Mouse (Mus musculus) heart, embryonic 14.5 days (tissue): ENCODE data around the gene Olfr1459. TPM values are rescaled to one million over a fixed set of nuclear protein-coding genes. Genes with fewer than 3 reads are reported as not detected.

ENCODE experiments used
- ATAC-seq: fragments of 200-750 bp; cut with Nextera tagmentation; 2 replicates; pipeline ENCODE4 v1.8.0; 2017; ENCODE audit warnings: low read depth, moderate TSS enrichment; ENCODE audit not compliant: insufficient number of reproducible peaks, insufficient read depth, low FRiP score
- H3K27ac ChIP-seq, 2 experiments: fragments of 200-500 bp in 1 of 2; fragments of 300-500 bp in 1 of 2; sonication (generic) in 1 of 2; replicated peaks in 1 of 2; 2 replicates each; pipeline ENCODE4 v1.5.1; 2012 to 2014; ENCODE audit warnings: low read depth in 2 of 2, low read length in 2 of 2, control low read depth in 1 of 2, mild to moderate bottlenecking in 1 of 2, mixed read lengths in 1 of 2; ENCODE audit not compliant: control insufficient read depth in 1 of 2, insufficient read depth in 1 of 2
- H3K27me3 ChIP-seq: fragments of 300-500 bp; sonication (generic); 2 replicates; pipeline ENCODE4 v1.6.1; 2014; ENCODE audit warnings: mild to moderate bottlenecking, low read length, control low read depth; ENCODE audit not compliant: control insufficient read depth, insufficient read depth
- H3K36me3 ChIP-seq: fragments of 300-500 bp; sonication (generic); 2 replicates; pipeline ENCODE4 v1.6.1; 2014; ENCODE audit warnings: mild to moderate bottlenecking, control low read depth, low read length, mixed read lengths; ENCODE audit not compliant: control insufficient read depth, insufficient read depth
- H3K4me1 ChIP-seq, 2 experiments: fragments of 200-500 bp in 1 of 2; fragments of 300-500 bp in 1 of 2; sonication (generic) in 1 of 2; 2 replicates each; pipeline ENCODE4 v1.6.1; 2012 to 2014; ENCODE audit warnings: low read length in 2 of 2, control low read depth in 1 of 2, mixed read lengths in 1 of 2; ENCODE audit not compliant: control insufficient read depth in 2 of 2, insufficient read depth in 2 of 2
- H3K4me2 ChIP-seq: fragments of 300-500 bp; sonication (generic); 2 replicates; pipeline ENCODE4 v1.6.1; 2014; ENCODE audit warnings: mild to moderate bottlenecking, low read length
- H3K4me3 ChIP-seq, 2 experiments: fragments of 200-500 bp in 1 of 2; fragments of 300-500 bp in 1 of 2; sonication (generic) in 1 of 2; 2 replicates each; pipeline ENCODE4 v1.5.1; 2012 to 2014; ENCODE audit warnings: low read length in 2 of 2, mild to moderate bottlenecking in 2 of 2, control low read depth in 1 of 2, low read depth in 1 of 2, moderate library complexity in 1 of 2; ENCODE audit not compliant: control insufficient read depth in 1 of 2, insufficient read depth in 1 of 2
- H3K9ac ChIP-seq: fragments of 300-500 bp; sonication (generic); 2 replicates; pipeline ENCODE4 v1.6.1; 2014; ENCODE audit warnings: mild to moderate bottlenecking, low read length
- H3K9me3 ChIP-seq: fragments of 300-500 bp; sonication (generic); 2 replicates; pipeline ENCODE4 v1.6.1; 2016; ENCODE audit warnings: low read length, control low read depth; ENCODE audit not compliant: control insufficient read depth
- WGBS: fragments of 180-500 bp; shearing (Covaris S2); extraction: QIAGEN DNeasy Blood & Tissue Kit; methylation state at CpG from one replicate; pipeline ENCODE4 v1.1.7; 2014; 5-methylcytosine and 5-hydroxymethylcytosine counted together
- polyA plus RNA-seq: library from polyadenylated mRNA; unstranded; fragments of >200 nt; fragmentation: Nextera tagmentation; extraction: Ambion mirVana; gene quantifications from 2 replicates; pipeline ENCODE4 v1.2.1, GENCODE M21; 2014

Gene Olfr1459
- not detected in 2 replicates for polyA plus RNA-seq

GRCm38 (mm10) chr19:13149449-13149848 lies at the start of gene Olfr1459:
Olfr1459 (minus strand) TSS chr19:13149549.
- Histone ChIP-seq H3K4me1 (no peaks in the 10 kb centered on the region), H3K9me3 (peaks cover 15% of the 10 kb centered on the region; the same call in 1 of the 2 replicates), H3K4me2 (no peak within 1 kb of the TSS), H3K36me3 (no peaks in the 10 kb centered on the region), H3K27me3 (no peaks in the 10 kb centered on the region), H3K4me3 (no peak within 1 kb of the TSS), H3K9ac (no peak within 1 kb of the TSS), H3K27ac (no peak within 1 kb of the TSS)
- 61% methylated on average over 1 of the region's 1 CpGs for WGBS
- ATAC-seq: no peak

GRCm38 (mm10) chr19:13185434-13185833 lies 36.1 kb upstream of the Olfr1459 start, which contains the start of gene Olfr1462:
Olfr1462 (plus strand) TSS chr19:13185734.
- H3K27me3 ChIP-seq: no peaks in the 10 kb centered on the region
- H3K9me3 ChIP-seq: 0 out of 2 replicates have a peak, but pooled peaks cover 7% of the 10 kb centered on the region
- H3K9ac ChIP-seq: no peak within 1 kb of the TSS
- ATAC-seq: no peak
- no peak within 1 kb of the TSS for H3K4me2 ChIP-seq
- WGBS: 62% methylated on average over 1 of the region's 1 CpGs
- H3K4me3 ChIP-seq: no peak within 1 kb of the TSS
- no peaks in the 10 kb centered on the region for H3K36me3 ChIP-seq
- no peak within 1 kb of the TSS for H3K27ac ChIP-seq
- H3K4me1 ChIP-seq: no peaks in the 10 kb centered on the region

GRCm38 (mm10) chr19:13162700-13163099 lies 13.4 kb upstream of the Olfr1459 start, which contains the start of gene Olfr1461:
Olfr1461 (plus strand) TSS chr19:13163000.
- H3K9ac ChIP-seq: no peak within 1 kb of the TSS
- H3K4me3 ChIP-seq: no peak within 1 kb of the TSS
- ATAC-seq: no peak
- WGBS: 38% methylated on average over 1 of the region's 1 CpGs
- no peak within 1 kb of the TSS for H3K27ac ChIP-seq
- peaks cover 2% of the 10 kb centered on the region; the same call in 1 of the 2 replicates for H3K9me3 ChIP-seq
- H3K27me3 ChIP-seq: no peaks in the 10 kb centered on the region
- no peaks in the 10 kb centered on the region for H3K4me1 ChIP-seq
- H3K4me2 ChIP-seq: no peak within 1 kb of the TSS
- no peaks in the 10 kb centered on the region for H3K36me3 ChIP-seq

GRCm38 (mm10) chr19:13106675-13107074 lies 42.7 kb downstream of the Olfr1459 start, which contains the start of gene Olfr1458:
Olfr1458 (minus strand) TSS chr19:13106775.
- 63% methylated on average over 3 of the region's 3 CpGs for whole genome bisulfite sequencing
- H3K9ac ChIP-seq: no peak within 1 kb of the TSS
- H3K9me3 ChIP-seq: peaks cover 8% of the 10 kb centered on the region; the same call in 1 of the 2 replicates
- no peaks in the 10 kb centered on the region for H3K27me3 ChIP-seq
- no peaks in the 10 kb centered on the region for H3K4me1 ChIP-seq
- H3K36me3 ChIP-seq: no peaks in the 10 kb centered on the region
- no peak within 1 kb of the TSS for H3K4me2 ChIP-seq
- no peak for ATAC-seq
- H3K27ac ChIP-seq: no peak within 1 kb of the TSS
- H3K4me3 ChIP-seq: no peak within 1 kb of the TSS

- Histone ChIP-seq H3K4me1 (no peaks in the 10 kb centered on the region), H3K4me2 (no peak within 1 kb of the TSS), H3K27me3 (no peaks in the 10 kb centered on the region), H3K4me3 (no peak within 1 kb of the TSS), H3K27ac (no peak within 1 kb of the TSS), H3K36me3 (no peaks in the 10 kb centered on the region), H3K9ac (no peak within 1 kb of the TSS), H3K9me3 (peaks cover 7% of the 10 kb centered on the region; the same call in 1 of the 2 replicates)
- ATAC-seq: no peak
- WGBS: 48% methylated on average over 2 of the region's 2 CpGs
These were observed 51.6 kb downstream of the Olfr1459 start, which contains the start of gene Olfr1457 for GRCm38 (mm10) chr19:13097791-13098190. Olfr1457 (minus strand) TSS chr19:13097891.

DNA sequence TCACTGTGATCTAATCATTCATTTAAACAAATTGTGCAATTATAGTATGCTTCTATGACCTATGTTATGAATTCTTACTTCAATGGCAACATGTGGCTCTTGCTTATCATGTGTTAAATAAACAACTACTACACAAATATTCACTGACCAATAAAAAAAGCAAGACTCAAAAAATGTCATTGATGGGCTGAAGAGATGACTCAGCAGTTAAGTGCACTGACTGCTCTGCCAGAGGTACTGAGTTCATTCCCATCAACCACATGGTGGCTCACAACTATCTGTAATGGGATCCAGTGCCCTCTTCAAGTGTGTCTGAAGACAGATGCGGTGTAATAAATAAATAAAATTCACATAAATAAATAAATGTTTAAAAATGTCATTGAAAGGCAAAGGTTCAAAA lies 55.4 kb downstream of the Olfr1459 start:
- 73% methylated on average over 1 of the region's 1 CpGs for WGBS

More for the DNA sequence above, 55.4 kb downstream of the Olfr1459 start:
- no peaks in the 10 kb centered on the region for H3K4me1 ChIP-seq
- no peak overlapping the region for H3K27ac ChIP-seq
- H3K9me3 ChIP-seq: peaks cover 7% of the 10 kb centered on the region
- no peaks in the 10 kb centered on the region for H3K36me3 ChIP-seq
- ATAC-seq: no peak
- H3K27me3 ChIP-seq: no peaks in the 10 kb centered on the region
- no peak overlapping the region for H3K4me3 ChIP-seq
- no peak overlapping the region for H3K9ac ChIP-seq
- no peak overlapping the region for H3K4me2 ChIP-seq

Other genes with a start within 250 kb of the Olfr1459 start
- not detected in 2 replicates for gene Olfr1447, start 245.8 kb downstream of the Olfr1459 start, polyA plus RNA-seq
- not detected in 2 replicates for gene Olfr1448, start 225.1 kb downstream of the Olfr1459 start, polyA plus RNA-seq
- gene Olfr1449, start 218.7 kb downstream of the Olfr1459 start, polyA plus RNA-seq: not detected in 2 replicates
- gene Olfr1450, start 199.3 kb downstream of the Olfr1459 start, polyA plus RNA-seq: not detected in 2 replicates
- gene Olfr1451, start 154.5 kb downstream of the Olfr1459 start, polyA plus RNA-seq: not detected in 2 replicates
- not detected in 2 replicates for gene Olfr1453, start 121.2 kb downstream of the Olfr1459 start, polyA plus RNA-seq
- not detected in 2 replicates for gene Olfr1454, start 88.9 kb downstream of the Olfr1459 start, polyA plus RNA-seq
- gene Olfr1457, start 51.7 kb downstream of the Olfr1459 start, polyA plus RNA-seq: not detected in 2 replicates
- gene Olfr1458, start 42.8 kb downstream of the Olfr1459 start, polyA plus RNA-seq: not detected in 2 replicates
- not detected in 2 replicates for gene Olfr1461, start 13.5 kb upstream of the Olfr1459 start, polyA plus RNA-seq
- not detected in 2 replicates for gene Olfr1462, start 36.2 kb upstream of the Olfr1459 start, polyA plus RNA-seq
- not detected in 2 replicates for gene Olfr1463, start 81.8 kb upstream of the Olfr1459 start, polyA plus RNA-seq
- not detected in 2 replicates for gene Olfr1465, start 166.0 kb upstream of the Olfr1459 start, polyA plus RNA-seq
- gene Olfr1466, start 189.3 kb upstream of the Olfr1459 start, polyA plus RNA-seq: not detected in 2 replicates
- not detected in 2 replicates for gene Olfr1467, start 212.7 kb upstream of the Olfr1459 start, polyA plus RNA-seq